Comparison of ENCODE assay signal across 18 mouse cellular contexts in genomic region chr6:59684985-59685384, GRCm38 (mm10).
"Had no signal": no experiment of that assay in that cellular context is flagged by ENCODE, and none has a peak within 500 bp of the region (broad histone marks: within the 10 kb centered on the region; RNA-seq: fewer than 3 reads in every experiment).

No protein-coding gene starts in this region.

- H3K27me3 ChIP-seq: midbrain, embryonic 12.5 days; midbrain, embryonic 15.5 days; neural tube, embryonic 12.5 days; neural tube, embryonic 15.5 days had no signal

- DNase-seq: kidney, postnatal 25 days; layer of hippocampus, postnatal 36 days; lung, embryonic 14.5 days; right cerebral cortex, adult 18-20 months; right cerebral cortex, postnatal 14 days; right cerebral cortex, postnatal 4 days; thymus, adult 2 months; thymus, postnatal 14 days had no signal

- H3K9ac ChIP-seq: lung, embryonic 14.5 days; midbrain, embryonic 12.5 days; midbrain, embryonic 15.5 days; neural tube, embryonic 12.5 days; neural tube, embryonic 15.5 days had no signal

- H3K27ac ChIP-seq: kidney, postnatal 0 days; left cerebral cortex, adult 2 months; macrophage; midbrain, embryonic 12.5 days; midbrain, embryonic 15.5 days; neural tube, embryonic 12.5 days; neural tube, embryonic 15.5 days; stomach, postnatal 0 days had no signal

- H3K36me3 ChIP-seq: midbrain, embryonic 12.5 days; midbrain, embryonic 15.5 days; neural tube, embryonic 12.5 days; neural tube, embryonic 15.5 days had no signal

- ATAC-seq: intestine, postnatal 0 days; lung, postnatal 0 days; midbrain, embryonic 15.5 days had no signal

- H3K4me2 ChIP-seq: lung, embryonic 14.5 days; midbrain, embryonic 12.5 days; midbrain, embryonic 15.5 days; neural tube, embryonic 12.5 days; neural tube, embryonic 15.5 days had no signal

- H3K4me3 ChIP-seq: left cerebral cortex, adult 2 months; midbrain, embryonic 12.5 days; midbrain, embryonic 15.5 days; neural tube, embryonic 12.5 days; neural tube, embryonic 15.5 days had no signal

- H3K4me1 ChIP-seq: midbrain, embryonic 12.5 days; midbrain, embryonic 15.5 days; neural tube, embryonic 12.5 days; neural tube, embryonic 15.5 days had no signal

- H3K9me3 ChIP-seq: neural tube, embryonic 15.5 days had no signal
